Mouse (Mus musculus): Measurements from ENCODE around the gene Dlgap4.

Gene Dlgap4

DNA sequence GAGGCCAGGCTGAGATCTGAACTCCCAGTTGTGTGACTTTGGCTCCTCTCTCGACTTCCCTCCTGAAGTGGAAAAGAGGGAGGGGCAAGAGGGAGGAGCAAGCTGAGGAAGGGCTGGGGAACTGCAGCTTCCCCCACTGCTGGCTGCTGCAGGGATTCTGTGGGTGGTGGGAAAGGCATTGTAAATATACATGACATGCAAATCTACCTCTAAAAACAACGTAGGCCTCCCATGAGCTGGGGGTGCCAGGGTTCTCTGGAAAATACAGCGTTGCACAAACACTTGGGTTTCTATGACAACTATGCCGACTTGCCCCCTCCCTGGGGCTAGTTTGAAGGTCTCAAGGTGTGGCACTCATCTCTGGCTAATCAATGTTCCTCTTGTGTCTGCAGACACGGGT is 50.9 kb downstream of the Dlgap4 start:
- no peak for DNase-seq

DNA sequence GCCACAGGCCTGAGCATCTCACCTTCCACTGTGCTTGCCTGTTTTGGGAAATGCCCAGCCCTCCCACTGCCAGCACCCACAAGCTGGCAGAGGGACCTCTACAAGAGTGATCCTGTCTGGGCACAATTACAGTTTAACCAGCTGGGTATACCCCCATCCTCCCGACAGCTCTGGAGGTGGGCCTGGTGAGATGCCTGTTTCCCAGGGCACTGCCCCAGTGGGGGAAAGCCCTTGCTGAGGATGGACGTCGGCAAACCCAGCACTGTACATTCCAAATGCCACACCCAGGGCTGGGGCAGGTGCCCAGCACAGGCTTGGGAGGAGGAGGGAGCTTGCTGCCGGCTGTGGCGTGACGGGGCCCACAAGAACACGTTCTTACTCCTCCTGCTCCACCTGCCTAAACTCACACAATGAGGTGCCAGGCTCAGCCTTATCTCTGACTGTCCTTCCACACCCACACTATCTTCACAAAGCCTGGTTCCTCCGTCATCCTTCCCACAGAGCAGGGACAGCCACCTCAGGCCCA is 51.6 kb downstream of the Dlgap4 start:
- no peak for DNase-seq

DNA sequence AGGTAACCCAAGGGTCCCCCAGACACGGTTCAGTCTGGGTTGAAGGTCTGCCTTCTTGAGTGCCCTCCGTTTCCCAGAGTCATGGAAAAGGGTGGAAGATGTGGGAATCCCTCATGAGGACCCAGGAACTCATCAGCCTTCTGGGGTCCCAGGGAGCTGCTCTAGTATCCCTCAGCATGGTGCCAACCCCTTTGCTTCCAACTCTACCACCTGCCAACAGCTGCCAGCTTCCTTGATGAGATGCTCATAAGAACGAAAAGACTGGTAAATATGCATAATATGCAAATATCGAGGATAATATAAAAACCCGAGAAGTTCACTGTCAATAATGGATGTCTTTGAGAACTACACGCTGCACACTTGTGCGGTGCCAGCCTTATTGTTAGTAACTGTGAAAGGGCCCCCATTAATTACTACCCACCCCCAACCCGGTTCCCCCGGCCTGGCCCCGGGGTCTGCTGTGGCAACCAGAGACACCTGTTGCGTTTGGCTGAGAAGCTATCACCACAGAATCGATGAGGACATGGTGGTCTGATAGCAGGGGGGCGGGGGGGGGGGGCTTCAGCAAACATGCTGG is 52.2 kb downstream of the Dlgap4 start:
- no peak for DNase-seq

DNA sequence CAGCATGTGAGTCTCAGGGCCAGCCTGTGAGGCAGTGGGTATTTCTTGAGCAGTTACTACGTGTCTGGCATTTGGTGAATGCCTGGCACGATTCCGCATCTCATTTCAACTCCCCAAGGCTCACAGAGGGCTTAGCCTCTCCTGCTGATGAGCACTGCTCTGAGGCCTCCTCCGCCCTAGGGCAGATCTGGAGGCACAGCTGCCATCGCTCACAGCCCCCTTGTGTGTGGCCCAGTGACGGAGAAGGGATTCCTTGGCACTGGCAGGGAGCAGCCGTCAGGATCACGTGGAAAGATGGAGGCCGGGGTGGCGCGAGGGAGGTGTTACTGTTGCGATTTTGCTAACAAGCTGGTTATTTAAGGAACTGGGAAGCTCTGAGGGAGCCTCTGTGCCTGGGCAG is 52.7 kb downstream of the Dlgap4 start:
- peak; percentile 40 for DNase-seq

DNA sequence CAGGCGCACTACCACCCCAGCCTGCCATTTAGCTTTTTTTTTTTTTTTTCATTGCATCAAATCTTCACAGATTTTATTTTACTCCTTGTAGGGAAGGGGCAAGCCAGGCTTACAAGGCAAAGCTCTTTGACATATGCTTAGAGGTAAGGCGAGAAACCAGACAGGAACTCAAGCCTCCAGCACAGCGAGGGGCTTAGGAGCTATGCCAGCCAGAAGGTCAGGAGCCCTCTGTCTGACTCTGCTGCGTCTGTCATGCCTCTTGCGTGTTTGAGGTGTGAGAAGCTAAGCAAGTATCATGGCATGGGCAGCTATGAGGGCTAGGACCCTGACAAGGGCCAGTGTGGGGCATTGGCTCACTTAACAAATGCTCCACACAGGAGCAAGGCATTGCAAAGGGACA is 53.8 kb downstream of the Dlgap4 start:
- DNase-seq: no peak

DNA sequence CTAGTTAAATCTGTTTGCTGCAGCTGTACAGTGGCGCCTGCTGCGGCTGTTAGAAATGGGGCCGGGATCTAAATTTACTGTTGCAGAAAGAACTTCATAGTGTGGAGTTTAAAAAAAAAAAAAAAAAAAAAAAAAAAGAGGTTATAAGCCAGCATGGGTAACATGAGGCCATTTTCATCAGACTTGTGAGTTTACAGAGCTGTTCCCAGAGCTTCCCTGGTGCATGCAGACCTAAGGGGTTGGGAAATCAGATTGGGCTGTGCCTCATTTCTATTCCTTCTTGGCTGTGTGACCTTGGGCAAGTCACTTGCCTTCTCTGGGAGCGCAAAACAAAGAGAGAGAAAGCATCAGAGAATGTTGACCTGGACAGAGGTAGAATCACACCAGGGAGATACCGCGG is 55.1 kb downstream of the Dlgap4 start:
- no peak for DNase-seq

DNA sequence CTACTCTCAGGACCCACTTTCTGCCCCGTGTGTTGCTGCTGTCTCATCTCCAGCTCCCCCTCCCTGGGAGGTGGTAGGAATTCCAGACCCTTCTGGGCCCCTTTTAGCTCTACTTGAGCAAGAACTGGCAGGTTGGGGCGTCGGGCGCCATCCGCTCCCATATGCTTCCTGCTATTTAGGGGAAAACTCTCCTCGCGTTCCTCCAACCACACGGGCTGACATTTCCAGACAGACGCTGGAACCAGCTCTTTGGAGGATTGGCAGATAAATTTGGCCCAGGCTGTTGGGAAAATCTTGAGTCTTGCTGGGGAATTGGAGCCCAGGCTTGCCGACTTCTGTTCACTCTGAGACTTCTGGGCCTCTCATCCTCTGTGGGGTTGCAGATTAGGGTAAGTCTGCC is 59.8 kb downstream of the Dlgap4 start:
- no peak for DNase-seq

DNA sequence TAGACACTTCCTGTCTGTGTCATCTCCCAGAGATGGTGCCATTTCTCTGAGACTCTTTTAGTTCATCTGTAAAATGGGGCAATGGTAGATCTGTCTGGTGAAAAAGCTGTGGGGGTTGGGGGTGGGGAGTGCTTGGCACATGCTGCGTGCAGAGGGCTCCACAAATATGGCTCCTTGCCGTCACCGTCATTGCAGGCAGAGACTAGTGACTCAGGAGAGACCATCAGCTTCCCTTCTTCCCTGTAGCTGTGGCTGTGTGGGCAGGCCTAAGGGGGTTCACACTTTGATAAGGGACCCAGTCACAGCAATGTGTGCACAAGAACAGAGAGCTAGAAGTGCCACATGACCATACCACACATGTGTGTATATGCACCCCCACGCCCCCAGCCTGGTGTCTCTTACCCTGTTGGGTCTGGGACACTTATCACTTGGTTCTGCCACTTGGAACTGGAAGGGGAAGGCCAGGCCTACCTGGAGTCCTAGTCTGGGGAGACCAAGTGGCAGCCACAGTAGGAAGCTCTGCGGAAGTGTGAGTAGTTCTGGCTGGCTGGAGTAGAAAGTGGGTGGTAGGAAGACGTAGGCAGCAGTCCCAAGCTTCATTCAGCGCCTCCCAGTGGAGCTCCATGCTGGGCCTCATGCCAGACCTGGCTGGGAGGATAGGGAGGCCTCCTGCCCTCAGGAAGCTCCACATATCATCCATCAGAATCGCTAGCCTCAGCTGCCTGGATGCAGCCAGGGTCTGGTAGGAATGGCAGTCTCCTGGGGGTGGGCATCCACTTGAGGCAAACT is 60.6 kb downstream of the Dlgap4 start:
- no peak for DNase-seq

DNA sequence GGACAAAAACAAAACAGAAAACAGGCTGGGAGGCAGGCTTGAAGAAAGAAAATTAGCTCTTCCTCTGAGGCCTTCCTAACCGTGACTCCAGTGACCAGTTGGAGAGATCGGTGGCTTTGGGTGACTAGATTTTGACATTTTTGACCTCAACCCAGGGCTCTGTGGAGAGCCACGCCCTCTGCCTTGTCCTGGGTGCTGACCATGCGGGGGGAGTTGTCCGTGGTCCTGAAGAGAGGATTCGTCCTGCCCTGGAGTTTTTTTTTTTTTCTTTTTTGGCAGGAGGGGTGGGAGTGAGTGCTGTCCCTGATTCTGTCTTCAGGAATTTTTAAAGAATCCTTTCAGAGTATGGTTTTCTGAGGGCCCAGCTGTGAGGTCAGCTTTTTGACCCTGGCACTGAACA is 63.4 kb downstream of the Dlgap4 start:
- peak; percentile 62 for DNase-seq

DNA sequence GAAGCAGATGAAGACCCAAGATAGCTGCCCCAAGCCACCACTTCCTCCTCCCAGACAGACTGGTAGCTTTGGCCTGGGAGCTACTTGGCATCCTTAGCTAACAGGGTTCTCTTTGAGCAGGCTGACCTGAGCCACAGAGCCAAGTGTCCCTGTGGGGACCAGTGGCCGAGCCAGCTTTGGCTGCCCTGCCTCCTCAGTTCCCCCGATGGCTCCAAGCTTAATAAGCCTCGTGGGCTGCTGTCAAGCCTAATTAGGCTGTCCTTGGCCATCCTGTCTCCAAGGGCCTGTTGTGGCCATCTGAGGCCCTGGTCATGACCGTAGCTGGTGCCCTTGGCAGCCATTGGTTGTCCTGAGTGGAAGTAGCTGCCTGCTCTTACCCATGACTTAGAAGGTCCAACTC is 64.6 kb downstream of the Dlgap4 start:
- DNase-seq: no peak

DNA sequence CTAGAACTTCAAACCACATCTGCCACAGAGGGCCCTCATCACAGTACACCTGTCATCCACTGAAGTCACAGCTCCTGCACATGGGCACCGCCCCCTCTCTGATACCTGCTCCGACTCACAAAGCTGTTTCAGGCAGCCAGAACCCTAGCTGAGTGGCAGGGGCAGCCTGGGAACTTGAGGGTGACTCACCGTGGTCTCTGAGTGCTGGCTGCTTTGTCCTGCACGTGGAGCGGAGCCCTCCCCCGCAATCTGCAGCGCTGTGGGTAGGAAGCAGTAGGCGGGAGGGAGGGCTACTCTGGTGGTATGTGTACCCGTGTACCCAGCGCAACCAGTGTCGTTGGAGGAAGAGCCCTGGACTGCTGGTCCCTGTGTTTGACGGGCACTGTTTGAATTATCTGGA is 69.5 kb downstream of the Dlgap4 start:
- DNase-seq: no peak

DNA sequence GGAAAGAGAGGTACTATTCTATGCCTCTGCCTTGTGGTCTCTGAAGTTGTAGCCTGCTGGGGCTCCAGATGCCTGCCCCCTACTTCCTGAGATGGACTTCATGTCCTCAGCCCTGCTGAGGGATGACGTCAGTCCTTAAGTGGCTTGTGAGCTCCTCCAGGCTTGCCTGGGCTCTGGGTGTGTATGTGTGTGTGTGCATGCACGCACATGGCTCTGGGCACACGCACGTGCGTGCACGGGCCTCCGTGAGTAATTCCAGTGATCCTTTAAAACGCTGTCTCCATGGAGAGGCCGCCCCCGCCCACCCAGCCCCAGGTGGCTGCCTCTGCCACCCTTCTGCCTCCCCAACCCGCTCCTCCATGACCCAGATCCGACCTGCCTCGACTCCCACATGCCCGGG is 72.5 kb downstream of the Dlgap4 start:
- DNase-seq: no peak

DNA sequence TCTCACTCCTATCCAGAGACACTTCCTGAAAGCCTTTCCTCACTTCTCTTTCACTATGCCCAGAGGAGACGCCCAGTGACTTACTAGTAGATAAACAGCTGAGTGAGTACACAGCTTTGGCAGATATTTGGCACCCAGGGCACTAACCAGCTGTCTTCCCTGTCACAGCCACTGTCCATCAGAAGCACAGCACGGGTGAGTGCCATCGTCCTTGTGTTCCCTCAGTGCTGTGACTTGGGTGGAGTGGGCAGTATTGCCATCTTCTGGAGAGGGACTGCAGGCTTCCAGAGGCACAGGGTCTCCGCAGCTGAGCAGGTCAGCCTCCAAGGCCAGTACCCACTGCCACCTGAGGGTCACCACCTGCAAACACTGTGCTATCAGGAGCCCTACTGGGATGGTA is 73.2 kb downstream of the Dlgap4 start:
- no peak for DNase-seq

DNA sequence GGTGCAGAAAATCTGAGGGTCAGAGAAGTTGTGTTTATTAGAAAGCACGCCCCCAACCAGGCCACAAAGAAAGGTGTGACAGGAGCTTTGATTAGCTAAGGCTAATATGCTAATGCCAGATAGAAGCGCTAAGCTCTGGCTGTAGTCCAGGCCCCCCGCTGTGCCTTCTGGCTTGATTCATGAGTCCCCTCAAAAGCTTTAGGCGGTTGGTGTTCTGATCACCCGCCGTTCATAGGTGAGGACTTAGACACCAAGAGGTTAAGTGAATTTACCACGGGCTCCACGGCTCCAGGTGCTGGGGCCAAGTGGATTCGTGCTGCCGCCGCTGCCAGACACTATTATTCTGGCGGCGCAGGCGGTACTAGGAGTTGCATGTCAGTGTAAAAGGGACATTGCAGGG is 75.1 kb downstream of the Dlgap4 start:
- DNase-seq: no peak

DNA sequence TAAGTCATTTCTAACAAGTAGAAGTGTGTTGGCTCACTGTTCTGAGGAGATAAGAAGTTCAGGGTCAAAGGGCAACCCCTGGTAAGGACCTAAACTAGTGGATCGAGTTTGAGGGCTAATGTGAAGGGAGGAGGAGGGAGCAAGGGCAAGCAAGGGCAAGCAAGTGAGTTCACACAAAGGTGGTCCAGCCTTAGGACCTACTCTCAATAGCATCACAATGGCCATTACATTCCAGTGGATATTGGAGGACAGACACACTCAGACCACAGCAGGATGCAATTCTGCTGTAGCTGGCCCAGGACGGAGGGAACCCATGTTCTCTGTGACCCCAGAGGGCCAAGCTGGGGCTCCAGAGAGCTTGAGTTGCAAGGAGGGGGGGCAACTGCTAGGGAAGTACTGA is 77.3 kb downstream of the Dlgap4 start:
- DNase-seq: no peak

DNA sequence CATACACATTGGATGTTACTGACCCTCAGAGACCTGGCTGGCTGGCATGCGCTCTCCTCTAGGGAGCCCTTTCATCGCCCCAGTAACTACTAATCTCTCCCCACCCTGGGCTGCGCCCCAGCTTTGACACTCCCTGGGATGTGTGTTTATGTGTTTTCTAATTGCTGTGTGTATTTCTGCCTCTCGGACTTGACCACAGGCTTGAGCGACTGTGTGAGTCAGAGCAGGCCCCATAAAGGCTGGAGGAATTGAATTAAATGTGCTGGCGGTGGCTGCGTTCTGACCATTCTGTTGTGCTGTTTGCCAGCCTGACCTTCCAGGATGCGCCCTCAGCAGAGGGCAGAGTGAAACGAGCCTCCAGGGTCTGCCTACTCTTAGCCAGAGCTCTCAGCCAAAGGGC is 78.2 kb downstream of the Dlgap4 start:
- DNase-seq: no peak

DNA sequence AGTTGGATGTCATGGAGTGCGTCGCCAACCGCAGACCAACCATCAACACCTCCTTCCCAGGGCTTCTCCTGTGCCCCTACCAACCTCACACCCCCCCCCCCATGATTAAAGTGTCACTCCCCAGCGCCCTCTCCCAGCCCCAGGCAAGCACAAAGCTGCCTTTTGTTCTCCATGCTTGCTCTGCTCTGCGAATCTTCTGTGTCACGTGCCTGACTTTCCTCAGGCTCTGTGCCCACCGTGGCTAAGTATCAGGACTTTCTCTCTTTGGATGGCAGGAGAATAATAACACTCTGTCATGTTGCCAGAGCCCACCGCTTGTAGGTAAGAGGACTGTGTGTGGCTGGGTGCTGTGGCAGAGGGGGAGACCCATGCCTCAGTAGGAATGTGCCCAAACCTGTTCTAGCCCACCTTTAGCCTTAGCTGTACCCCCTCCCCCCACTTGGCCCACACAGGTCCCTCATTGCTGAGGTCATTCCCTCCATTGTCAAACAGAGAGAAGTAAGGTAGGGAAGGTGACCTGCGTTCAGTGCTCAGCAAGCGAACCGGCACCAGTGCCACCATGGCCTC is 79.8 kb downstream of the Dlgap4 start:
- no peak for DNase-seq

DNA sequence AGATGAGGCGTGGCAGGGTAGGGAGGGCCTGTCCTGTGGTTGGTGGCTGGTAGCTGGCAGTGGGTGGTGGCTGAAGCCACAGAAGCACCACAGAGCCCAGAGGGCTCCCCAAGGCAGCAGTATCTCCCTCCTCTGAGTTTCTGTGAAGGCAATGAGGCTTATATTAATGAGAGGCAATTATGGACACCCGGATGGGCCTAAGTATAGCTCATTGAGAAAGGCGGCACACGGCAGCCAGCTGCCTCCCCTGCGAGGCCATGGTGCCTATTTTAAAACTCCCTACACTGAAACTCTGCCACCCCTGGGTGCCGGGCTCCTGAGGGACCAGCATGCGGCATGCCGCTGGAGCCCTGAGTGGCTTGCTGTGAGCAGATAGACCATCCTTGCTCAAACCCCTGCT is 83.8 kb downstream of the Dlgap4 start:
- DNase-seq: no peak

DNA sequence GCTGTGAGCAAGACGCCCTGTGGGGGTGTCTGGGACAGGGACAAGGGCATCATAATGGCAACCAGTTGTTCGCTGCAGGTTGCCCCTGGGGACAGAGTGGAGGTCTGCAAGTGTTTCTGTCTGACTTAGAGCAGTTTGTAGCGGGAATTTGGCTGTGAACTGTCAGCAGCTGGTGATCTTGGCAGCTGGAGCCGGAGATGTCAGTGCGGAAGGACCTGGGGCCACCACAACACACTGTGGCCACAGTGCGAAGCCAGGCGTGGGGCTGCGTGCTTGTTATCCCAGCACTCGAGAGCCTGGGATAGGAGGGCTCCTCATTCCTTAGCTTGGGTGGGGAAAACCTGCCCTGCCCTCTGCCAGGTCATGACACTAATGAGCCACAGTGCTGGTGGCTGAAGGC is 84.7 kb downstream of the Dlgap4 start:
- peak; percentile 41 for DNase-seq

DNA sequence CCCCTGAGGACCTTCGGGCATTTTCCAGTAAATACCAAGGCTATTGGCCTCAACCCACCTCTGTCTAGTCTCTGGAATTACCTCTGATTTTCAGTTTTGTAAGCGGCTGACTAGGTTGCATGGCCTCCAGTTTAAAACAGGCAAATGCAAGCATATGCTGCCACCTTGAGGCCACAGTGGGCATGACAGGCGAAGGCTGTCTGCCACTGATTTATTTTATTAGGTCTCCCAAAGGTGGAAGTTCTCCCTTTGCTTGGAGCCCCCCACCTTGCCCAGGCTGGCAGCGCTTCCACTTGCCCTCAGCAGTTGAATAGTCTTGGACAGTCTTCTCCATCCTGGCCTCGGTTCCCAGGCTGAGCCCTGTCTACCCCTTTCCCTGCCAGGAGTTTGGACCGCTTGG is 92.0 kb downstream of the Dlgap4 start:
- peak; percentile 83 for DNase-seq

DNA sequence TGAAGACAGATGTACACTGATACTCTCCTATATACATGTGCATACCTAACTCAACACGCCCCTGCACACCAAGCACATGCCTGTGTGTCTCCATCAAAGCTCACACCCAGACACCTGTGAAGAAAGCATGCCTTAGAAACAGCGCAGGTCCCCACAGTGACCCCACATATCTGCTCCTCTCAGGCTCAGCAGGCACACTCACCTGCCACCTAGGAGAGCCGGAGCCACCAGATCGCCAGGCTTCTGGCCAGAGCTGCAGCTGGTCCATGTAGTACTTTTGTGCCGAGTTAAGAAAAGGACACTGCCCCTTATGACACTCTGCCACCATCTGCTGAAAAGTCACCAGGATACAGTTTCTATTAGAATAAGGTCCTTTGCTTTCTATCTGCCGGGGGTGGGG is 103.2 kb downstream of the Dlgap4 start:
- DNase-seq: no peak

DNA sequence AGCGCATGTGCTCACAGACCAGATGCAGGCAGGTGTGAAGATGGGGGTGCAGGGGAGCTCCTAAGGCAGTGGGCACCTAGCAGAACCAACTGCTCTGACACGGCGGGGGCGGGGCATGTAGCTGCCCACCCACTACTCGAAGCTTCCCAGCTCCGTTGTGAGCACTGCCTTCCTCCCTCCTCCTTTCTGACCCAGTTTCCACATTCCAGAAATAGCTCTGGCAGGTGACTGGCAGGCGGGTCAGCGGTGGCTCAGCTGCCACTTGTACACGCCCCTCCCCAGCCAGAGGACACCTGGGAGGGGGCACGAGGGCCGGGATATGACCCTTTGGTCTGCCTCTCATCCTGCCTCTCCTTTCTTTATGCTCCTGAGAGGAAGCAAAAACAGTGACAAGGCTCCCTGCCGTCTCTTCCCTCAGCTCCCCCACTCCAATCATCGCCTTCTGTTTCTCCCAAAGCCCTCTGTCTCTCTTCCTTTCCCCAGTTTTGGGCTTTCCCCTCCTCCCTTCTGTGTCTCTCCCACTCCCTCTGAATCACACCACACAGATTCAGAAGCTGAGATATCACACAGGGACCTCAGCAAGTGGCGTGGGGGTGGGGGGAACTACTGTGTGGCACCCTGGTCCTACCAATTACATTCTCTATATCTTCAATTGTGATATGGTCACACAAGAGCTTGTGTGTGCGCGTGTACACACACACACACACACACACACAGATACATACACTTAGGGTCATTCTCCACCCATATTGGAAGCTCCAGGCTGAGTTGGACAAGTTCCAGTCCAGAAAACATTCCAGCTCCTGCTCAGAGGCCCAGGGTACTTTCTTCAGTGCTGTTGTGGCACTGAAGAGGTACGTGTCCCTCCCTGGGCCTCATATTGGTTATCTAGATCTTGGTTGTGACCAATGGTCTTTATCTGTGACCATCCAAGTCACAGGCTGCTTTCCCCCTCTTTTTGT is 104.1 kb downstream of the Dlgap4 start:
- peak; percentile 72 for DNase-seq

DNA sequence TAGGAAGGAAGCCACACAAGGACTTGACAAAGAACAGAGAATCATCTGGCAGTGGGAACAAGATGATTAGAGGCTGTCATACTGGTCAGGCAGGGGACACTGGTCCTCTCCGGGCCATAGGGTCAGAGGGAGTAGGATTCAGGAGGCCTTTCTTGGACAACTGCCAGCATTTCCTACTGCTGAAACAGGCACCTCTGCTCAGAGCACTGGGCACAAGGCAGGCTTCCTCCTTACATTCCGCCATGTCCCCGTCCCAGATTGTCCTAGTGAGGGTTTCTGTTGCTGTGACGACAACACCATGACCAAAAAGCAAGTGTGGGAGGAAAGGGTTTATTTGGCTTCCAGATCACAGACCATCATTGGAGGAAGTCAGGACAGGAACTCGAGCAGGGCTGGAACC is 105.3 kb downstream of the Dlgap4 start:
- DNase-seq: peak; percentile 33
